Mouse (Mus musculus): ENCODE measurements around the gene Ceacam20. TPM values are rescaled to one million over a fixed set of nuclear protein-coding genes. Genes with fewer than 3 reads are reported as not detected.

Gene Ceacam20
- polyA plus RNA-seq, 1 experiment = 1.0 TPM

GRCm38 (mm10) chr7:20009987-20010386, 44.8 kb downstream of the Ceacam20 start:
- TF ChIP-seq POLR2A (IDR thresholded peaks at IDR 0.05; ENCODE audit: borderline replicate concordance, control insufficient read depth, low read depth, low read length) = no peak
- 61% methylated on average over 2 of the region's 2 CpGs for WGBS
- Histone ChIP-seq H3K4me1 (ENCODE audit: control insufficient read depth, insufficient read depth, low read length) (no peaks in the 10 kb centered on the region), H3K27ac (ENCODE audit: control insufficient read depth, insufficient read depth, low read depth, low read length, poor library complexity) (no peak overlapping the region), H3K4me3 (replicated peaks; ENCODE audit: control insufficient read depth, low read depth, low read length) (no peak overlapping the region)

Other genes starting within 250 kb of the Ceacam20 start
- gene Tomm40, start 250.0 kb upstream of the Ceacam20 start, polyA plus RNA-seq (2011; ENCODE audit: insufficient read depth, insufficient read length, low replicate concordance, missing spikeins) = 19.2 and 19.3 TPM in 2 replicates
- gene Nectin2, start 214.9 kb upstream of the Ceacam20 start, polyA plus RNA-seq (2011; ENCODE audit: insufficient read depth, insufficient read length, low replicate concordance, missing spikeins) = 1.9 and 4.7 TPM in 2 replicates
- gene Bcam, start 194.4 kb upstream of the Ceacam20 start, polyA plus RNA-seq (2011; ENCODE audit: insufficient read depth, insufficient read length, low replicate concordance, missing spikeins) = 0.79 and 4.5 TPM in 2 replicates
- gene Cblc, start 168.6 kb upstream of the Ceacam20 start, polyA plus RNA-seq (2011; ENCODE audit: insufficient read depth, insufficient read length, low replicate concordance, missing spikeins) = not detected in 2 replicates
- 6.4 and 13.0 TPM in 2 replicates for gene Bcl3, start 142.6 kb upstream of the Ceacam20 start, polyA plus RNA-seq (2011; ENCODE audit: insufficient read depth, insufficient read length, low replicate concordance, missing spikeins)
- gene Gm19345, start 113.4 kb upstream of the Ceacam20 start, polyA plus RNA-seq (2011; ENCODE audit: insufficient read depth, insufficient read length, low replicate concordance, missing spikeins) = not detected in 2 replicates
- gene Ceacam16, start 104.1 kb upstream of the Ceacam20 start, polyA plus RNA-seq (2011; ENCODE audit: insufficient read depth, insufficient read length, low replicate concordance, missing spikeins) = 3.8 and 8.2 TPM in 2 replicates
- not detected in 2 replicates for gene Ceacam19, start 77.4 kb upstream of the Ceacam20 start, polyA plus RNA-seq (2011; ENCODE audit: insufficient read depth, insufficient read length, low replicate concordance, missing spikeins)
- gene Pvr, start 44.3 kb upstream of the Ceacam20 start, polyA plus RNA-seq (2011; ENCODE audit: insufficient read depth, insufficient read length, low replicate concordance, missing spikeins) = 2.6 and 4.7 TPM in 2 replicates
- 0.52 TPM in 1 of 2 replicates, not detected in the other for gene Igsf23, start 14.7 kb upstream of the Ceacam20 start, polyA plus RNA-seq (2011; ENCODE audit: insufficient read depth, insufficient read length, low replicate concordance, missing spikeins)
- gene Nlrp9b, start 26.1 kb downstream of the Ceacam20 start, polyA plus RNA-seq (2011; ENCODE audit: insufficient read depth, insufficient read length, low replicate concordance, missing spikeins) = not detected in 2 replicates
- gene Vmn1r91, start 134.3 kb downstream of the Ceacam20 start, polyA plus RNA-seq (2011; ENCODE audit: insufficient read depth, insufficient read length, low replicate concordance, missing spikeins) = not detected in 2 replicates
- gene Gm16442, start 157.2 kb downstream of the Ceacam20 start, polyA plus RNA-seq (2011; ENCODE audit: insufficient read depth, insufficient read length, low replicate concordance, missing spikeins) = not detected in 2 replicates
- not detected in 2 replicates for gene Vmn1r93, start 173.7 kb downstream of the Ceacam20 start, polyA plus RNA-seq (2011; ENCODE audit: insufficient read depth, insufficient read length, low replicate concordance, missing spikeins)
- gene Vmn1r94, start 203.0 kb downstream of the Ceacam20 start, polyA plus RNA-seq (2011; ENCODE audit: insufficient read depth, insufficient read length, low replicate concordance, missing spikeins) = not detected in 2 replicates
- gene Vmn1r95, start 228.3 kb downstream of the Ceacam20 start, polyA plus RNA-seq (2011; ENCODE audit: insufficient read depth, insufficient read length, low replicate concordance, missing spikeins) = not detected in 2 replicates
- gene Gm6164, start 240.2 kb downstream of the Ceacam20 start, polyA plus RNA-seq (2011; ENCODE audit: insufficient read depth, insufficient read length, low replicate concordance, missing spikeins) = not detected in 2 replicates